Mouse (Mus musculus) cerebellum, adult 2 months (tissue): Measurements from ENCODE around the gene Msx2. TPM values are rescaled to one million over a fixed set of nuclear protein-coding genes. Genes with fewer than 3 reads are reported as not detected.

Experiments
- DNase-seq, 2 experiments: peaks; one replicate each; pipeline ENCODE4 v3.0.0; 2021
- H3K27ac ChIP-seq: fragments of 200-500 bp; 2 replicates; pipeline ENCODE4 v1.5.1; 2012; ENCODE audit warnings: low read length, control low read depth, inconsistent platforms; ENCODE audit not compliant: insufficient read depth
- H3K27me3 ChIP-seq: fragments of 200-500 bp; 2 replicates; pipeline ENCODE4 v1.6.1; 2012; ENCODE audit warnings: inconsistent platforms, mild to moderate bottlenecking, low read length, moderate library complexity; ENCODE audit not compliant: control insufficient read depth, insufficient read depth
- H3K4me1 ChIP-seq: fragments of 200-500 bp; 2 replicates; pipeline ENCODE4 v1.6.1; 2011; ENCODE audit warnings: low read length; ENCODE audit not compliant: control insufficient read depth, insufficient read depth
- H3K4me3 ChIP-seq: fragments of 200-500 bp; replicated peaks from 2 replicates; pipeline ENCODE3; 2011; ENCODE audit warnings: mild to moderate bottlenecking, low read depth, low read length, control low read depth; ENCODE audit not compliant: insufficient read depth
- CTCF ChIP-seq: fragments of 200-500 bp; IDR thresholded peaks from 2 replicates; pipeline ENCODE4 v1.5.1; 2011; ENCODE audit warnings: low read depth, mild to moderate bottlenecking, control low read depth, low read length, moderate library complexity, borderline replicate concordance; ENCODE audit not compliant: insufficient read depth
- POLR2A ChIP-seq: fragments of 200-500 bp; IDR thresholded peaks from 2 replicates; pipeline ENCODE4 v1.6.1; 2011; ENCODE audit warnings: low read length, control low read depth, borderline replicate concordance; ENCODE audit not compliant: insufficient read depth
- WGBS: fragments of 180-500 bp; shearing (Covaris S2); methylation state at CpG from one replicate; pipeline ENCODE4 v1.1.7; 2018; 5-methylcytosine and 5-hydroxymethylcytosine counted together
- polyA plus RNA-seq: library from polyadenylated mRNA; depleted of rRNA; stranded (reverse); fragments of >200 nt; gene quantifications from 2 replicates; pipeline ENCODE4 v1.2.3, GENCODE M21; 2012

Gene Msx2
- polyA plus RNA-seq, 1 experiment, result 6.0 TPM

GRCm38 (mm10) chr13:53454794-53455672, 17.8 kb downstream of the Msx2 start:
- Histone ChIP-seq H3K27me3 (no peaks in the 10 kb centered on the region), H3K27ac (no peak overlapping the region), H3K4me1 (no peaks in the 10 kb centered on the region), H3K4me3 (no peak overlapping the region)
- peak in 1 of 2 experiments; percentile 16 for DNase-seq
- TF ChIP-seq POLR2A (no peak), CTCF (no peak)
- 10% methylated on average over 21 of the region's 21 CpGs for WGBS

- Histone ChIP-seq H3K4me3 (no peak overlapping the region), H3K27ac (no peak overlapping the region), H3K27me3 (no peaks in the 10 kb centered on the region), H3K4me1 (no peaks in the 10 kb centered on the region)
- TF ChIP-seq CTCF, result no peak
- TF ChIP-seq POLR2A, result no peak
- WGBS, result 66% methylated on average over 3 of the region's 3 CpGs
- no peak for DNase-seq
Measured at GRCm38 (mm10) chr13:53453927-53454326, 18.9 kb downstream of the Msx2 start.

- H3K4me3 ChIP-seq, result no peak overlapping the region
- 36% methylated on average over 6 of the region's 6 CpGs for WGBS
- no peak for DNase-seq
- H3K27ac ChIP-seq, result no peak overlapping the region
- H3K4me1 ChIP-seq, result no peaks in the 10 kb centered on the region
- no peaks in the 10 kb centered on the region; the same call in 1 of the 2 replicates for H3K27me3 ChIP-seq
- TF ChIP-seq POLR2A, result no peak
- TF ChIP-seq CTCF, result no peak; the same call in 1 of the 2 replicates
Measured at GRCm38 (mm10) chr13:53447609-53448008, 25.3 kb downstream of the Msx2 start.

- no peak overlapping the region for H3K4me3 ChIP-seq
- TF ChIP-seq POLR2A, result no peak
- no peak for TF ChIP-seq CTCF
- peak in 1 of 2 experiments; percentile 21 for DNase-seq
- 26% methylated on average over 3 of the region's 3 CpGs for WGBS
- H3K27me3 ChIP-seq, result no peaks in the 10 kb centered on the region; the same call in 1 of the 2 replicates
- H3K27ac ChIP-seq, result no peak overlapping the region
- H3K4me1 ChIP-seq, result no peaks in the 10 kb centered on the region
Measured at GRCm38 (mm10) chr13:53443602-53444001, 29.3 kb downstream of the Msx2 start.

- WGBS, result 24% methylated on average over 25 of the region's 25 CpGs
- TF ChIP-seq POLR2A, result no peak
- peak; percentile 40; the same call in 1 of the 2 replicates for TF ChIP-seq CTCF
- no peak overlapping the region for H3K4me3 ChIP-seq
- no peaks in the 10 kb centered on the region; the same call in 1 of the 2 replicates for H3K27me3 ChIP-seq
- no peak overlapping the region for H3K27ac ChIP-seq
- DNase-seq, result no peak
- no peaks in the 10 kb centered on the region; the same call in 1 of the 2 replicates for H3K4me1 ChIP-seq
Measured at GRCm38 (mm10) chr13:53442168-53442980, 30.5 kb downstream of the Msx2 start.

- no peak for TF ChIP-seq CTCF
- TF ChIP-seq POLR2A, result no peak
- Histone ChIP-seq H3K4me1 (no peaks in the 10 kb centered on the region; the same call in 1 of the 2 replicates), H3K4me3 (no peak overlapping the region), H3K27me3 (no peaks in the 10 kb centered on the region; the same call in 1 of the 2 replicates), H3K27ac (no peak overlapping the region)
- WGBS, result 61% methylated on average over 5 of the region's 5 CpGs
- no peak for DNase-seq
Measured at GRCm38 (mm10) chr13:53441307-53442028, 31.4 kb downstream of the Msx2 start.

GRCm38 (mm10) chr13:53439957-53440356, 32.9 kb downstream of the Msx2 start:
- DNase-seq, result no peak
- WGBS, result 79% methylated on average over 3 of the region's 3 CpGs
- TF ChIP-seq POLR2A, result no peak
- TF ChIP-seq CTCF, result no peak
- H3K27ac ChIP-seq, result no peak overlapping the region
- no peaks in the 10 kb centered on the region; the same call in 1 of the 2 replicates for H3K4me1 ChIP-seq
- H3K4me3 ChIP-seq, result no peak overlapping the region
- no peaks in the 10 kb centered on the region; the same call in 1 of the 2 replicates for H3K27me3 ChIP-seq
